Comparison of ENCODE assay signal across 12 mouse cellular contexts in genomic region chr6:22157461-22157860, GRCm38 (mm10).
DNase-seq lines count a peak whose midpoint lies in the region; ATAC-seq lines count a peak whose summit lies in the region.
"Had no signal": no experiment of that assay in that cellular context is flagged by ENCODE, and none has a peak within 500 bp of the region (broad histone marks: within the 10 kb centered on the region; RNA-seq: fewer than 3 reads in every experiment).

No protein-coding gene starts in this region.

- WGBS in kidney, embryonic 16.5 days, result 80% methylated on average over 5 of the region's 5 CpGs

- peak; percentile 19 for DNase-seq in kidney, adult 11 months
- DNase-seq in NIH3T3 (ENCODE audit: low read depth), result peak; percentile 77
- DNase-seq in cerebellum, adult 11 months, result peak; percentile 31
- peak; percentile 59 for DNase-seq in gastrocnemius, postnatal 14 days
- DNase-seq in right cerebral cortex, postnatal 25 days, result no peak
- DNase-seq in embryo, embryonic 9.5 days (ENCODE audit: extremely low spot score), result no peak
- no peak for DNase-seq in left cerebral cortex, adult 18-20 months (ENCODE audit: low spot score in 2 of 2)
- DNase-seq: thymus, postnatal 4 days had no signal

- H3K27me3 ChIP-seq in kidney, embryonic 16.5 days (ENCODE audit: insufficient read depth, low read length), result no peaks in the 10 kb centered on the region
- H3K27me3 ChIP-seq: liver, embryonic 12.5 days; midbrain, embryonic 13.5 days had no signal

- H3K27ac ChIP-seq in kidney, embryonic 16.5 days (ENCODE audit: low read length), result no peak overlapping the region
- H3K27ac ChIP-seq: liver, embryonic 12.5 days; midbrain, embryonic 13.5 days had no signal

- H3K4me1 ChIP-seq in kidney, embryonic 16.5 days (ENCODE audit: insufficient read depth, low read length), result no peaks in the 10 kb centered on the region
- H3K4me1 ChIP-seq: liver, embryonic 12.5 days; midbrain, embryonic 13.5 days had no signal

- H3K9ac ChIP-seq in kidney, embryonic 16.5 days (replicated peaks; ENCODE audit: low read length), result no peak overlapping the region
- H3K9ac ChIP-seq: liver, embryonic 12.5 days; midbrain, embryonic 13.5 days had no signal

- 0 out of 2 replicates have a peak, but pooled peaks cover 4% of the 10 kb centered on the region for H3K36me3 ChIP-seq in kidney, embryonic 16.5 days (ENCODE audit: insufficient read depth, low read length)
- H3K36me3 ChIP-seq: liver, embryonic 12.5 days; midbrain, embryonic 13.5 days had no signal

- no peak overlapping the region for H3K4me2 ChIP-seq in kidney, embryonic 16.5 days (replicated peaks; ENCODE audit: low read depth, low read length)
- H3K4me2 ChIP-seq: liver, embryonic 12.5 days; midbrain, embryonic 13.5 days had no signal

- no peak overlapping the region for H3K4me3 ChIP-seq in kidney, embryonic 16.5 days (ENCODE audit: low read length)
- H3K4me3 ChIP-seq: liver, embryonic 12.5 days; midbrain, embryonic 13.5 days had no signal

- ATAC-seq in kidney, embryonic 16.5 days (ENCODE audit: low FRiP score, low TSS enrichment), result no peak
- ATAC-seq: activated CD4-positive, CD25-positive, alpha-beta regulatory T cell, adult 4 months; liver, embryonic 12.5 days; midbrain, embryonic 13.5 days had no signal

- no peaks in the 10 kb centered on the region for H3K9me3 ChIP-seq in kidney, embryonic 16.5 days (ENCODE audit: low read length)
- H3K9me3 ChIP-seq: liver, embryonic 12.5 days; midbrain, embryonic 13.5 days had no signal

- intact Hi-C loops in gastrocnemius, postnatal 14 days (cut with DNase I; ENCODE audit: low total_unique reads), result no loop called here

Comparison
In these comparisons a context has a peak if more than half of its experiments do, and no peak if none do; other contexts are left out.
1. DNase-seq: peak in kidney, adult 11 months (single experiment), NIH3T3 (single experiment), cerebellum, adult 11 months (single experiment) and gastrocnemius, postnatal 14 days (single experiment); none in right cerebral cortex, postnatal 25 days (single experiment), embryo, embryonic 9.5 days (single experiment) and left cerebral cortex, adult 18-20 months (0 of 2).